Mouse (Mus musculus) kidney, adult 2 months (tissue): ENCODE data around the gene 2410004B18Rik. TPM values are rescaled to one million over a fixed set of nuclear protein-coding genes. Genes with fewer than 3 reads are reported as not detected.

ENCODE experiments used
- DNase-seq: peaks from one replicate; pipeline ENCODE4 v3.0.0; 2021
- H3K27ac ChIP-seq: fragments of 200-500 bp; 2 replicates; pipeline ENCODE4 v1.5.1; 2012; ENCODE audit warnings: low read depth, low read length, control low read depth, inconsistent platforms; ENCODE audit not compliant: insufficient read depth
- H3K27me3 ChIP-seq: fragments of 200-500 bp; replicated peaks from 2 replicates; pipeline ENCODE4 v1.6.1; 2012; ENCODE audit warnings: mild to moderate bottlenecking, moderate library complexity, low read length, inconsistent platforms; ENCODE audit not compliant: control insufficient read depth, insufficient read depth
- H3K36me3 ChIP-seq: fragments of 200-500 bp; 2 replicates; pipeline ENCODE4 v1.6.1; 2012; ENCODE audit warnings: mild to moderate bottlenecking, moderate library complexity, low read length, inconsistent platforms; ENCODE audit not compliant: control insufficient read depth, insufficient read depth
- H3K4me1 ChIP-seq: fragments of 200-500 bp; 2 replicates; pipeline ENCODE4 v1.6.1; 2011; ENCODE audit warnings: low read length; ENCODE audit not compliant: control insufficient read depth, insufficient read depth
- H3K4me3 ChIP-seq: fragments of 200-500 bp; 2 replicates; pipeline ENCODE4 v1.5.1; 2011; ENCODE audit warnings: mild to moderate bottlenecking, low read depth, low read length, control low read depth; ENCODE audit not compliant: insufficient read depth
- CTCF ChIP-seq: fragments of 200-500 bp; conservative IDR thresholded peaks from 2 replicates; pipeline ENCODE4 v1.5.1; 2011; ENCODE audit warnings: low read depth, mild to moderate bottlenecking, control low read depth, low read length, moderate library complexity, mixed read lengths; ENCODE audit not compliant: insufficient read depth, insufficient read length
- POLR2A ChIP-seq: fragments of 200-500 bp; IDR thresholded peaks from one replicate; pipeline ENCODE4 v1.6.1; 2011; ENCODE audit warnings: low read depth, low read length, control low read depth
- WGBS: fragments of 180-500 bp; shearing (Covaris S2); methylation state at CpG from one replicate; pipeline ENCODE4 v1.1.7; 2018; 5-methylcytosine and 5-hydroxymethylcytosine counted together
- polyA plus RNA-seq: library from polyadenylated mRNA; depleted of rRNA; stranded (reverse); fragments of >200 nt; gene quantifications from 2 replicates; pipeline ENCODE4 v1.2.3, GENCODE M21; 2012

Gene 2410004B18Rik
- polyA plus RNA-seq, 1 experiment, result 7.4 TPM

DNA sequence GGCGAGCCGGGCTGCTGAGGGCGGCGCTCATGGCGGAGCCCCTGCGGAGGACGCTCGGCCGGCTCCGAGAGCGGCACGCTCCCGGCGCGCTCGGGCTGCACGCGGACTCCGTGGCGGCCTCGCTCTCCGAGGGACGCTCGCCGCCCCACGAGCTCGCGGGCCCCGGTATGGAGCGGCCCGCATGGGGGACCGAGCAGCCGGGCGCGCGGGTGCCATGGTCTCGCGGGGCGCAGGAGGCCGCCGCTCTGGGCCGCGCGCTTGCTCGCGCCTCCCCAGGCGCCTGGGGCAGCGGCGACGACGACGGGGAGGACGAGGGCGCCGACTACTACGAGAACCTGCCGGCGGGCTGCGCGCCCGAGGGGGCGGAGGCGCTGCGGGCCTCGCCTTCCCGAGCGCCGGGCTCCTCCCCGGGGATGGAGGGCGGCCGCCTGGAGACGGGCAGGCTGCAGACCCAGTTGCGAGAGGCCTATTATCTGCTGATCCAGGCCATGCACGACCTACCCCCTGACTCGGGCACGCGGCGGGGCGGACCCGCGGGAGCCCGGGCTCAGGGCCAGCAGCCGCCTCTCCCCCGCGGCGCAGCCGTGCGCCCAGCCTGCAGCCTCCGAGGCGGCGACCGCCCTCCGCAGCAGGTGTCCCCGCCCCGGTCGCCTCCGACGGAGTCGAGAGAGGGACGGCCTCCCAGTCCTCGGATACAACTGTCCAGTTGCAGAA lies 50.3 kb downstream of the 2410004B18Rik start:
- Histone ChIP-seq H3K36me3 (no peaks in the 10 kb centered on the region), H3K4me3 (peak overlapping the region; percentile 84), H3K4me1 (peaks cover 9% of the 10 kb centered on the region; the same call in 1 of the 2 replicates), H3K27me3 (no peaks in the 10 kb centered on the region), H3K27ac (peak overlapping the region; percentile 86)
- peak; percentile 96 for DNase-seq
- no peak for TF ChIP-seq POLR2A
- no peak for TF ChIP-seq CTCF
- under 1% methylated on average over 92 of the region's 101 CpGs for WGBS

DNA sequence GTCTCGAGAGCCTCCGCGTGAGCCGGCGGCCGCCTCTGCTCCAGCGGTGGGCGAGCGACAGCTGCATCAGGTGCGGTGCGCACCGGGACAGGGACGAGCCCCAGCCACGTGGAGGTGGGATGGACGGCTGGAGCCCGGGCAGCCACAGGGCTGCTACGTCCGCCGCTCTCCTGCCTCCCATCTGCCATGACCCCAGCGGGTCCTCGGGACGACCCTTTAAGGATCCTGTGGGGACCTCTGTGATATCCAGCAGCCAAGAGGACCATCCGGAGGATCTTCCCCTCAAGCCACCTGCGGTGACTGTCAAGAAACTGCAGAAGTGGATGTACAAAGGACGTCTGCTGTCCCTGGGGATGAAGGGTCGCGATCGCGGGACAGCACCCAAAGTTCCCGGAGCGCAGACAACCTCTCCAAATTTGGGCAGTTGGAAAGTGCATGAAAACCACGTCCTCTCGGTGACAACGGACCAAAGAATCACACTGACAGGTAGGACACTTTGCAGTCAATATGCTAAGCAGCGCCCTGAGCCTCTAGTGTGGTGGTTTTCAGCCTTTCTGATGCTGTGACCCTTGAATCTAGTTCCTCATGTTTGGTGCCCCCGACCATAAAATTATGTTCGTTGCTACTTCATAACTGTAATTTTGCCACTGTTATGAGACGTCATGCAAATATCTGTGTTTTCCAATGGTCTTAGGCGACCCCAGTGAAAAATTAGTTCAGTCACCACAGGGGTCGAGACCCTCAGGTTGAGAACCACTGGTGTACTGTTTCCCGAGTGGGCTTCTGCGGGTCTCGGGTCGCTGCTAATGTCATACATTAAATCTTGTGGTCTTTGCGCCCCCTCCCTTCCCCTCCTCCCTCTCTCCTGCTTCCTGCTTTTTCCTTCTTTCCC lies 51.1 kb downstream of the 2410004B18Rik start:
- H3K36me3 ChIP-seq, result no peaks in the 10 kb centered on the region
- WGBS, result 1% methylated on average over 43 of the region's 45 CpGs
- TF ChIP-seq POLR2A (no peak), CTCF (no peak)
- H3K27ac ChIP-seq, result peak overlapping the region; percentile 86
- DNase-seq, result peak; percentile 34
- H3K27me3 ChIP-seq, result no peaks in the 10 kb centered on the region
- peak overlapping the region; percentile 84 for H3K4me3 ChIP-seq
- H3K4me1 ChIP-seq, result peaks cover 10% of the 10 kb centered on the region; the same call in 1 of the 2 replicates

DNA sequence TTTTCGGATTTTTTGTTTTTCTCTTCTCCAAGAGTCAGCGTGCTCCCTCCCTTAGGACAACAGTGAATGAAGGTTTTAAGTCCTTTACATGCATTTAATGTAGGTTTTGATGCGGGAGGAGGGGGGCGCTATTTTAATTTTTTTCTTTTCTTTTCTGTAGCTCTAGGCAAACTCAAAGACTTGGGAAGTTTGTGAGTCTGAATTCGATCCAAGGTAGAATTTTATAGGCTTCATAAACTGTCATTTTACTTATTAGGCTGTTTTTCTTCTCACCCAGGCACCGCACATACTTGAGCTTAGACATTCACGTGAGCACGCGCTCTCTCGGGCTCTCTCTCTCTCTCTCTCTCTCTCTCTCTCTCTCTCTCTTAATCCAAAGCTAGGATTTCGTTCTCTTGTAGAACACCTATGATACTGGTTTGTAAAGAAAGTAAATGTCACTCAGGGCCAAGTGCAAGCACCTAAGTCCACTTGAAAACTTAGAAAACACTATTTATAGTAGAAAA lies 51.8 kb downstream of the 2410004B18Rik start:
- TF ChIP-seq POLR2A, result no peak
- no peak for TF ChIP-seq CTCF
- WGBS, result 18% methylated on average over 11 of the region's 11 CpGs
- Histone ChIP-seq H3K27me3 (no peaks in the 10 kb centered on the region), H3K36me3 (no peaks in the 10 kb centered on the region), H3K4me1 (peaks cover 10% of the 10 kb centered on the region; the same call in 1 of the 2 replicates), H3K27ac (peak overlapping the region; percentile 86), H3K4me3 (peak overlapping the region; percentile 84)
- DNase-seq, result peak; percentile 49

DNA sequence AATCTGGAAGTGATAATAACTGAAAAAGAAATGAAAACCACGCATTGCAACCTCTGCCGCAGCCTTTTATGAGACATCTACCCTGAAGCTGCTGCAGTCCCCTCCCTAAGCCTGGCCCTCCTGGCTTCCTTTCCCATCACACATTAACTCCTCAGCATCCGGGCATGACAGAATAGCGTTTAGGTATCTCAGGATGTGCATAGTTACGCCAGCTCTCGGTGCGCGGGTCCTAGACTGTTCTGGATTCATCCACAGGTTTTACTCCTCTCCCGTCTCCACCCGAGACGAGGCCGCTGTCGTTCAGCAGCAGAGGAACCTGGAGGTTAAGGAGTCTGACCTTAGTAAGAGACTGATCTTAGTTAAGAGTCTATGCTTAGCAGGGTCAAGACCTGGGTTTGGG lies 53.3 kb downstream of the 2410004B18Rik start:
- 47% methylated on average over 13 of the region's 13 CpGs for WGBS
- TF ChIP-seq POLR2A (no peak), CTCF (no peak)
- H3K4me3 ChIP-seq, result peak overlapping the region; percentile 41
- peak overlapping the region; percentile 32 for H3K27ac ChIP-seq
- H3K4me1 ChIP-seq, result peaks cover 18% of the 10 kb centered on the region; the same call in 1 of the 2 replicates
- H3K36me3 ChIP-seq, result no peaks in the 10 kb centered on the region
- peak; percentile 79 for DNase-seq
- no peaks in the 10 kb centered on the region for H3K27me3 ChIP-seq

DNA sequence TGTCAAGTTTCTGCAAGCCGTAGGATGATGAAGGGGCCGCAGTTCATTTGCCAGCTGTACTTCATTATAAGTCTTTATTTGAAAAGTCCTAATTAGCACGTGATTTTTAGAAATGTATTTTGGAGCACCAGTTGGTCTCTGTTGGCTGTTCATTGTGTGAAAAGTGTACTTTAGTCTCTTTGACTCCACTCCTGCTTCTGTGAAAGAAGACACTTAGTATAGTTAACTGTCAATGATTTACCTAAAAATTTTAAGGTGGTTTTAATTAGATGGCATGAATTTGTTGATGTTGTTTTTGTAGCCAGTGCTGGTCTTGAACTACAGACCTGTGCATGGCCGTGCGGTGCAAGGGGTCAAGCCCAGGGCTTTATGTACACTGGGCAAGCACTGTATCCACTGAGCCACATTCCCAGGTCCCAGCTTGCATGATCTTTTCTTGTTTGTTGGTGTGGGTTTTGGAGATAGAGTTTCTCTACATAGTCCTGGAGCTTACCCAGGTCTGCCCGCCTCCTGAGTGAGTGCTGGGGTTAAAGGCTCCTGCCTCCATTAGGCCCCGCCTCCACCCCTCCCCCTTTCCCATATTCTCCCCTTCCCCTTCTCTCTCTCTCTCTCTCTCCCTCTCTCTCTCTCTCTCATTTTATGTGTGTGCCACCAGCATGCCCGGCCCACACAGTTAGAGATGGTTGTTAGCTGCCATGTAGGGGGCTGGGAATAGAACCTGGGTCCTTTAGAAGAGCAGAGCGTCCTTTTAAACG lies 54.3 kb downstream of the 2410004B18Rik start:
- H3K4me3 ChIP-seq, result peak overlapping the region; percentile 9
- H3K27me3 ChIP-seq, result no peaks in the 10 kb centered on the region
- no peaks in the 10 kb centered on the region for H3K36me3 ChIP-seq
- H3K27ac ChIP-seq, result peak overlapping the region; percentile 81
- peaks cover 18% of the 10 kb centered on the region; the same call in 1 of the 2 replicates for H3K4me1 ChIP-seq
- DNase-seq, result peak; percentile 70
- no peak for TF ChIP-seq CTCF
- TF ChIP-seq POLR2A, result no peak
- 47% methylated on average over 10 of the region's 10 CpGs for WGBS

DNA sequence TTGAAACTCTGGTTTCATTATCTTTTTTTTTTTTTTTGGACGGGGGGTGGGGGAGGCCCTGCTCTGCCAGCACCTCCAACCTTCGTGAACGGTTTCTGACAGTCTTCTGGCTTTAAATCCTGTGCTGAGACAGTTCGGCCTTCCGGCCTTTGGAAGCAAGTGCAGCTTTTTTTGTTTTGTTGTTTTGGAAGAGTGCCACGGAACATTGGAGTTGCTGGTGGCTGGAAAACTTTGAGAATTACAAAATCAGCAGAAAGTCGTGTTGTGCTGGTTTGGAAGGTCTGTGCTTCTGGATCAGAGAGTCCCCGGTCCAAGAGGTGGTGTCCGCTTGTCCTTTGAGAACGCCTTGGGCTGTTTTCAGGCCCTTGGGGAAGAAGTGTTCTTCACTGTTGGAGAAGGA lies 55.0 kb downstream of the 2410004B18Rik start:
- no peak for TF ChIP-seq POLR2A
- TF ChIP-seq CTCF, result 0 out of 2 replicates have a peak, but pooled peaks have one; percentile 5
- H3K4me3 ChIP-seq, result no peak overlapping the region
- H3K27ac ChIP-seq, result peak overlapping the region; percentile 81
- no peaks in the 10 kb centered on the region for H3K27me3 ChIP-seq
- H3K36me3 ChIP-seq, result no peaks in the 10 kb centered on the region
- H3K4me1 ChIP-seq, result peaks cover 18% of the 10 kb centered on the region; the same call in 1 of the 2 replicates
- 15% methylated on average over 10 of the region's 10 CpGs for WGBS
- peak; percentile 97 for DNase-seq
